Mouse (Mus musculus): Measurements from ENCODE around the gene Heatr3. TPM values are rescaled to one million over a fixed set of nuclear protein-coding genes. Genes with fewer than 3 reads are reported as not detected.

The Heatr3 gene
- polyA plus RNA-seq, 1 experiment from 2014 or later, result 50.8 TPM

DNA sequence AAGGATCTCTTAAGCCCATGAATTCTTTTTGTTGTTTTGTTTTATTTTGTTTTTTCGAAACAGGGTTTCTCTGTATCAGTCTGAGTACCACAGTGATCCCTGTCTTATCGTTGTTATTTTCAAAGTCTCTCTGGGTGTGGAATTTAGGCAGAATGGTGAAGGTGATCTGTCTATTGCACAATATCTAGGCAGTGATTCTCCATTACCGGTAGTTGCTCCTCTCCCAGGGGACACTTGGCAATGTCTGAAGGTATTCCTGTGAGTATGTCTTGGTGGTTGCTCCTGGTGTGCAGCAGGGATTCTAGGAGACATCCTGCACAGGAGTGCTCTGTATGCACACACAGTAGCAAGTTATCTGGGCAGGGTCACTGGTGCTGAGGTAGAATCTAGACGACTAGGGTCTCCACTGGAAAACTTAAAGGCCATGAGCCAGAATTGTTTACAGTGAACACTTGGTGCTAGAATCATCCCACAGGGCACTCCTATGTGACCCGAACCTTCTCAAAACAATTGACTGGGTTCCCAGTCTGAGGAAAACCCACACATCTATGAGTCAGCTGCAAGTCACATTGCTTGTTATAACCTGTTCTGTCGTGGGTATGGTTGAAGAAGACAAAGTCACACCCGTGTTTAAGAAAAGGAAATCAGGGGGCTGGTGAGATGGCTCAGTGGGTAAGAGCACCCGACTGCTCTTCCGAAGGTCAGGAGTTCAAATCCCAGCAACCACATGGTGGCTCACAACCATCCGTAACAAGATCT is 22.8 kb downstream of the Heatr3 start:
- WGBS, result 91% methylated on average over 10 of the region's 10 CpGs

DNA sequence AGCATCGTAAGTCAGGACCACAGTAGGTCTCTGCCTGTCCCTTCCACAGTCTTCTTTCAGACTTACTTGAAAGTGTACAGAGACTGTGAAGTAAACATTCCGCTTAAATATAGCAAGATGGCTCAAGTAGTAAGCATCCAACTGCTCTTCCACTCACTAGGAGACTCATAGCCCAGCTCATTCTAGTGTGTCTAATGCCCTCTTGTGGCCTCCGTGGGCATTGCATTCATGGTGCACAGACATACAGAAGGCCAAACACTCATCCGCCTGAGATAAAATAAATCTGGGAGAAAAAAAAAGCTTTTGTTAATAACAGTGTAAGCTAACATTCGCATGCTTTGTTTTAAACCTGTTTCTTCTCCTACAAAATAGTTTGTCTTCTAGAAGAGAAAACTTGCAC is 23.8 kb downstream of the Heatr3 start:
- ATAC-seq (replicated peaks; ENCODE audit: low FRiP score) (no peak), DNase-seq (ENCODE audit: low spot score) (peak; percentile 83)
- H3K27ac ChIP-seq (ENCODE audit: low read depth, low read length), result no peak overlapping the region
- no peaks in the 10 kb centered on the region for H3K27me3 ChIP-seq (ENCODE audit: control insufficient read depth, insufficient read depth, low read length)
- H3K36me3 ChIP-seq (ENCODE audit: control insufficient read depth, insufficient read depth, low read length), result no peaks in the 10 kb centered on the region; the same call in 1 of the 2 replicates
- WGBS, result 70% methylated on average over 5 of the region's 5 CpGs
- H3K9me3 ChIP-seq (ENCODE audit: control insufficient read depth, low read length), result no peaks in the 10 kb centered on the region
- H3K4me2 ChIP-seq (ENCODE audit: low read depth, low read length, severe bottlenecking), result no peak overlapping the region
- H3K4me1 ChIP-seq (replicated peaks; ENCODE audit: control insufficient read depth, insufficient read depth, low read length), result no peaks in the 10 kb centered on the region
- no peak overlapping the region for H3K4me3 ChIP-seq (ENCODE audit: low read depth, low read length)
- H3K9ac ChIP-seq (ENCODE audit: low read length), result no peak overlapping the region

More for the DNA sequence above, 22.8 kb downstream of the Heatr3 start:
- no peak for ATAC-seq (replicated peaks; ENCODE audit: low FRiP score)
- no peaks in the 10 kb centered on the region for H3K4me1 ChIP-seq (replicated peaks; ENCODE audit: control insufficient read depth, insufficient read depth, low read length)
- no peaks in the 10 kb centered on the region; the same call in 1 of the 2 replicates for H3K36me3 ChIP-seq (ENCODE audit: control insufficient read depth, insufficient read depth, low read length)
- H3K27me3 ChIP-seq (ENCODE audit: control insufficient read depth, insufficient read depth, low read length), result no peaks in the 10 kb centered on the region
- no peak overlapping the region for H3K27ac ChIP-seq (ENCODE audit: low read depth, low read length)
- no peak overlapping the region for H3K4me3 ChIP-seq (ENCODE audit: low read depth, low read length)
- no peak for DNase-seq (ENCODE audit: low spot score)
- no peaks in the 10 kb centered on the region for H3K9me3 ChIP-seq (ENCODE audit: control insufficient read depth, low read length)
- H3K4me2 ChIP-seq (ENCODE audit: low read depth, low read length, severe bottlenecking), result no peak overlapping the region
- no peak overlapping the region for H3K9ac ChIP-seq (ENCODE audit: low read length)

DNA sequence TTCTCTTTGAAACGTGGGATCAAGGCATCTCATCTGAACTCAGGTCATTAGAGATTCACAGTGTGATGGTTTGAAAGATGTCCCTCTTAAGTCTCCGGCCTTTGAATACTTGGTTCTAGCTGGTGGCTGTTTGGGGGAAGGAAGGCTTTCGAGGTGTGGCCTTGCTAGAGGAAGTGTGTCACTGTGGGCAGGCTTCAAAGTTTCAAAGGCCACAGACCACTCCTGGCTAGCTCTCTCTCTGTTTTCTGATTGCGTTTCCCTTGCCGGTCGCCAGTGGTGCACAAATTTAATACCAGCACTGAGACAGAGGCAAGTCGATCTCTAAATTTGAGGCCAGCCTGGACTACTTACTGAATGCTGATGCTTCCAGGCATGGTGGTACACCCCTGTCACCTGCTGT is 37.6 kb downstream of the Heatr3 start:
- ATAC-seq (replicated peaks; ENCODE audit: low FRiP score) (no peak), DNase-seq (ENCODE audit: low spot score) (peak; percentile 19)
- no peaks in the 10 kb centered on the region for H3K27me3 ChIP-seq (ENCODE audit: control insufficient read depth, insufficient read depth, low read length)
- no peaks in the 10 kb centered on the region for H3K4me1 ChIP-seq (replicated peaks; ENCODE audit: control insufficient read depth, insufficient read depth, low read length)
- WGBS, result 90% methylated on average over 7 of the region's 7 CpGs
- no peak overlapping the region for H3K4me3 ChIP-seq (ENCODE audit: low read depth, low read length)
- H3K9me3 ChIP-seq (ENCODE audit: control insufficient read depth, low read length), result no peaks in the 10 kb centered on the region
- no peak overlapping the region for H3K27ac ChIP-seq (ENCODE audit: low read depth, low read length)
- H3K4me2 ChIP-seq (ENCODE audit: low read depth, low read length, severe bottlenecking), result no peak overlapping the region
- H3K9ac ChIP-seq (ENCODE audit: low read length), result no peak overlapping the region
- H3K36me3 ChIP-seq (ENCODE audit: control insufficient read depth, insufficient read depth, low read length), result peaks cover 3% of the 10 kb centered on the region; the same call in 1 of the 2 replicates

DNA sequence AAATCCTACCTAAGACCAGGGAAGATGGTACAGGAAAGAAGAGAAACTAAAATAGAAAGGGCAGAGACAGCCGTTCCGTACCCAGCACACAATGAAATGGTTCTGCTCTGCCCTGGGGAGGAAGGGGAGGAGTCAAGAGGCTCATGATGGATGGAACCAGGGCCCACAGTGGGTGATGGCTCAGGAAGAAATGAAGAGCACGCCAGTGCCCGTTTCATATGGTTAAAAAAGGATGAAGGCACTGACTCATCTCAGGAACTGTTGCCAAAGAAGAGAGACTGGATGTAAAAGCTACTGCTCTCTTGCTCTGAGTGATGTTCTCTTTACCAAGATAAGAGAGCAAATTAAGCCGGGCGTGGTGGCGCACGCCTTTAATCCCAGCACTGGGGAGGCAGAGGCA is 39.6 kb downstream of the Heatr3 start:
- WGBS, result 88% methylated on average over 8 of the region's 8 CpGs
- H3K36me3 ChIP-seq (ENCODE audit: control insufficient read depth, insufficient read depth, low read length), result no peaks in the 10 kb centered on the region
- H3K27ac ChIP-seq (ENCODE audit: low read depth, low read length), result no peak overlapping the region
- no peaks in the 10 kb centered on the region for H3K27me3 ChIP-seq (ENCODE audit: control insufficient read depth, insufficient read depth, low read length)
- no peaks in the 10 kb centered on the region for H3K4me1 ChIP-seq (replicated peaks; ENCODE audit: control insufficient read depth, insufficient read depth, low read length)
- DNase-seq (ENCODE audit: low spot score) (peak; percentile 45), ATAC-seq (replicated peaks; ENCODE audit: low FRiP score) (no peak)
- no peak overlapping the region for H3K4me2 ChIP-seq (ENCODE audit: low read depth, low read length, severe bottlenecking)
- no peaks in the 10 kb centered on the region for H3K9me3 ChIP-seq (ENCODE audit: control insufficient read depth, low read length)
- no peak overlapping the region for H3K4me3 ChIP-seq (ENCODE audit: low read depth, low read length)
- H3K9ac ChIP-seq (ENCODE audit: low read length), result no peak overlapping the region

DNA sequence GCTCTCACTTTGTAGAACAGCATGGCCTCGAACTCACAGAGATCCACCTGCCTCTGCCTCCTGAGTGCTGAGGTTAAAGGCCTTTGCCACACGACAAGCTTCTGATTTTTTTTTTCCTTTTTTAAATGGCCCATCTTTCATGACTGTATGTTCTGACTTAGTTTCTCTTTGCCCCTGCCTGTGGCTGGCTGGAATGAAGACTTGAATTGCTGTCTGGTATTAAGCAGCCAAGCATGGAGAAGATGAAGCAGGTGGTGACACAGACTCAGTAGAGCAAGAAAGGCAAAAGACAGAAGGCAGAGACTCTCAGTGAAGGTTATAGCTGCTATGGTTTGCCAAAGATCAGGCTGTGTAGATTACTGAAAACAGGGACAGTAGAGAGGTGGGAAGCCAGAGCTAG is 45.5 kb downstream of the Heatr3 start:
- H3K9ac ChIP-seq (ENCODE audit: low read length), result no peak overlapping the region
- ATAC-seq (replicated peaks; ENCODE audit: low FRiP score), result no peak
- WGBS, result 83% methylated on average over 2 of the region's 2 CpGs

DNA sequence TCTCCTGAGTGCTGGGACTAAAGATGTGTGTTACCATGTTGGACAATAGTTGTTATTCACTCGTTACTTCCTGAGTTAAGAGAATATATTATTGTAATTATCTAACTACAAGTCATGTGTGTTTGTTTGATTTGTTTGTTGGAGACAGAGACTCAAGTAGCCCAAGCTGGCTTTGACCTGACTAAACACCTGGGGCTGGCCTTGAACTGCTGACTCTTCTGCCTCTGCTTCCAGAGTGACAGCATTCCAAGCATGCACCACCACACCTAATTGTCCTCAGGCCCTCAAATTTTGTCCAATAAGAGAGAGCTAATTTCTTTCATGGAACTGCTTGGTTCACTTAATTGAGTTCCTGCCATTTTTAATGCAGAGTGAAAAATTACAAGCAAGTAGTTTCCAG is 47.3 kb downstream of the Heatr3 start:
- Histone ChIP-seq H3K27ac (ENCODE audit: low read depth, low read length) (no peak overlapping the region), H3K9ac (ENCODE audit: low read length) (no peak overlapping the region)
- 83% methylated on average over 1 of the region's 1 CpGs for WGBS

More for the DNA sequence above, 45.5 kb downstream of the Heatr3 start:
- H3K27me3 ChIP-seq (ENCODE audit: control insufficient read depth, insufficient read depth, low read length), result no peaks in the 10 kb centered on the region
- no peaks in the 10 kb centered on the region for H3K9me3 ChIP-seq (ENCODE audit: control insufficient read depth, low read length)
- H3K4me2 ChIP-seq (ENCODE audit: low read depth, low read length, severe bottlenecking), result no peak overlapping the region
- no peak for DNase-seq (ENCODE audit: low spot score)
- H3K36me3 ChIP-seq (ENCODE audit: control insufficient read depth, insufficient read depth, low read length), result no peaks in the 10 kb centered on the region
- no peaks in the 10 kb centered on the region for H3K4me1 ChIP-seq (replicated peaks; ENCODE audit: control insufficient read depth, insufficient read depth, low read length)
- no peak overlapping the region for H3K4me3 ChIP-seq (ENCODE audit: low read depth, low read length)
- no peak overlapping the region for H3K27ac ChIP-seq (ENCODE audit: low read depth, low read length)

DNA sequence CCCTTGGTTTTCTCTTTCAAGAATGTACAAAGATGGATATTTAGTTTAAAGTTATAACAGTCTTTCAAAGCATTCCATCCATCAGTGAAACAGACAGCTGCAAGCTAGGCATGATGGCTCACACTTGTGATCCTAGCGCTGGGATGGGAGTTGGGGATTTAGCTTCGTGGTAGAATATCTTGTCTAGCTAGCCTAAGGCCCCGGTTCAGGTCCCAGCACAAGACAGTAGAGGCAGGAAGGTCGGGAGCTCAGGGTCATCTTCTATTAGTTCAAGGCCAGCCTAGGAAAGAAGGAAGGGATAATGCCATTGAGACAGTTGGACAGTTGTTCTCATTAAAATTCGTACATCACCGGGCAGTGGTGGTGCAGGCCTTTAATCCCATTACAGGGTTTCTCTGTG is 48.1 kb downstream of the Heatr3 start:
- 84% methylated on average over 6 of the region's 6 CpGs for WGBS
- Histone ChIP-seq H3K9me3 (ENCODE audit: control insufficient read depth, low read length) (no peaks in the 10 kb centered on the region), H3K4me2 (ENCODE audit: low read depth, low read length, severe bottlenecking) (no peak overlapping the region), H3K36me3 (ENCODE audit: control insufficient read depth, insufficient read depth, low read length) (no peaks in the 10 kb centered on the region), H3K27me3 (ENCODE audit: control insufficient read depth, insufficient read depth, low read length) (no peaks in the 10 kb centered on the region), H3K27ac (ENCODE audit: low read depth, low read length) (no peak overlapping the region), H3K9ac (ENCODE audit: low read length) (no peak overlapping the region), H3K4me3 (ENCODE audit: low read depth, low read length) (no peak overlapping the region), H3K4me1 (replicated peaks; ENCODE audit: control insufficient read depth, insufficient read depth, low read length) (no peaks in the 10 kb centered on the region)
- DNase-seq (ENCODE audit: low spot score), result no peak
- ATAC-seq (replicated peaks; ENCODE audit: low FRiP score), result no peak

More for the DNA sequence above, 47.3 kb downstream of the Heatr3 start:
- Histone ChIP-seq H3K4me3 (ENCODE audit: low read depth, low read length) (no peak overlapping the region), H3K27me3 (ENCODE audit: control insufficient read depth, insufficient read depth, low read length) (no peaks in the 10 kb centered on the region), H3K9me3 (ENCODE audit: control insufficient read depth, low read length) (no peaks in the 10 kb centered on the region), H3K4me2 (ENCODE audit: low read depth, low read length, severe bottlenecking) (no peak overlapping the region), H3K4me1 (replicated peaks; ENCODE audit: control insufficient read depth, insufficient read depth, low read length) (no peaks in the 10 kb centered on the region), H3K36me3 (ENCODE audit: control insufficient read depth, insufficient read depth, low read length) (no peaks in the 10 kb centered on the region)
- no peak for DNase-seq (ENCODE audit: low spot score)
- ATAC-seq (replicated peaks; ENCODE audit: low FRiP score), result no peak

DNA sequence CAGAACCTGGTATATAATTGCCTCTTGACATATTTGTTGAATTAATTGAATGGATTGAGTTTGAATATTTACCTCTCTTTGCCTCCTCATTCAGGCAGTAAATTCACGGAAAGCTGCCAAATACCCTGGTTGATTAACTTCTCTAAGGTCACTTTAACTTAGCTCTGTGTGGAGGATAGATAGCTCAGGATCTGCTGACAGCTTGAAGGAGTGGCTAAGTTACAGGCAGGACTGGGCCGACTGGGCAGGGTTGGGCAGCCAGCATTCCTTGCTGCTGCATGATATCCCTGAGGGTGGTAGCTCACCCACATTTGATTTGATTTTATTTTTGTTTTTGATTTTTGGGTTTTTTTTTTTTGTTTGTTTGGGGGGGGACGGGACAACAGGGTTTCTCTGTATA is 59.7 kb downstream of the Heatr3 start:
- Histone ChIP-seq H3K9ac (ENCODE audit: low read length) (no peak overlapping the region), H3K36me3 (ENCODE audit: control insufficient read depth, insufficient read depth, low read length) (no peaks in the 10 kb centered on the region), H3K27ac (ENCODE audit: low read depth, low read length) (no peak overlapping the region), H3K9me3 (ENCODE audit: control insufficient read depth, low read length) (no peaks in the 10 kb centered on the region), H3K4me2 (ENCODE audit: low read depth, low read length, severe bottlenecking) (no peak overlapping the region), H3K4me1 (replicated peaks; ENCODE audit: control insufficient read depth, insufficient read depth, low read length) (peaks cover 6% of the 10 kb centered on the region), H3K27me3 (ENCODE audit: control insufficient read depth, insufficient read depth, low read length) (no peaks in the 10 kb centered on the region), H3K4me3 (ENCODE audit: low read depth, low read length) (no peak overlapping the region)
- ATAC-seq (replicated peaks; ENCODE audit: low FRiP score) (no peak), DNase-seq (ENCODE audit: low spot score) (no peak)
- WGBS, result 69% methylated on average over 3 of the region's 3 CpGs

DNA sequence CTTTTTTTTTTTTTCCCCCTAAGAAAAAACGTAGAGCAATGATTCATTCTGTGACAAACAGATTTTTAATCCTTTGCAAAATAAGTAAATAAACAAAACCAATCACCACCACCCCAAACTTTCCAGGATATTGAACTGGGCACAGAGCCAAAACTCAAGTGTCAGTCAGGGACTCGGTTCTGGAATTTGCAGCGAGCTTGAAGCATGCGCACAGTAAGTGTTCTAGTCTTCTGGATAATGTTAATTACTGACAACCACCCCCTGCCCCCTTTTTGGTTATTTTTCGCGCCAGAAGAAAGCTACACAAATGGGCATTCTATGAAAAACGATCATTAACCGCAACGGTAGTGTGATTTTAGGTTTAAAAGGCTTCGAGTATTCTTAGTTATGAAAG is 60.9 kb downstream of the Heatr3 start:
- under 1% methylated on average over 10 of the region's 10 CpGs for WGBS
- peak overlapping the region; percentile 75 for H3K4me2 ChIP-seq (ENCODE audit: low read depth, low read length, severe bottlenecking)
- peak overlapping the region; percentile 79 for H3K9ac ChIP-seq (ENCODE audit: low read length)
- ATAC-seq (replicated peaks; ENCODE audit: low FRiP score) (no peak), DNase-seq (ENCODE audit: low spot score) (peak; percentile 64)
- no peaks in the 10 kb centered on the region for H3K27me3 ChIP-seq (ENCODE audit: control insufficient read depth, insufficient read depth, low read length)
- H3K4me3 ChIP-seq (ENCODE audit: low read depth, low read length), result peak overlapping the region; percentile 94
- no peaks in the 10 kb centered on the region for H3K9me3 ChIP-seq (ENCODE audit: control insufficient read depth, low read length)
- H3K27ac ChIP-seq (ENCODE audit: low read depth, low read length), result peak overlapping the region; percentile 92
- peaks cover 6% of the 10 kb centered on the region for H3K4me1 ChIP-seq (replicated peaks; ENCODE audit: control insufficient read depth, insufficient read depth, low read length)
- H3K36me3 ChIP-seq (ENCODE audit: control insufficient read depth, insufficient read depth, low read length), result no peaks in the 10 kb centered on the region

Data from forebrain, embryonic 11.5 days (tissue).